Mouse (Mus musculus) ES-E14 (cell line): Measurements from ENCODE around the gene Stx1a. TPM values are rescaled to one million over a fixed set of nuclear protein-coding genes. Genes with fewer than 3 reads are reported as not detected.

Source experiments
- DNase-seq: peaks from one replicate; pipeline ENCODE4 v3.0.0-alpha.2; 2013; ENCODE audit warnings: low read depth, low spot score
- H3K27ac ChIP-seq: 2 replicates; pipeline ENCODE4 v1.5.1; 2012; ENCODE audit warnings: low read depth, mild to moderate bottlenecking, low read length, moderate library complexity, mixed read lengths; ENCODE audit not compliant: poor library complexity, insufficient read depth, severe bottlenecking
- H3K36me3 ChIP-seq: 2 replicates; pipeline ENCODE4 v1.6.1; 2012; ENCODE audit warnings: mild to moderate bottlenecking, low read length, moderate library complexity, mixed read lengths; ENCODE audit not compliant: control insufficient read depth, poor library complexity, insufficient read depth, severe bottlenecking
- H3K4me1 ChIP-seq, 2 experiments: fragments of 150-350 bp in 1 of 2; sonication (generic) in 1 of 2; 2 replicates each; pipeline ENCODE4 v1.6.1; 2012; ENCODE audit warnings: low read length in 2 of 2, mild to moderate bottlenecking in 1 of 2, mixed read lengths in 1 of 2; ENCODE audit not compliant: control insufficient read depth in 2 of 2, insufficient read depth in 2 of 2, poor library complexity in 1 of 2
- H3K4me3 ChIP-seq, 2 experiments: fragments of 150-350 bp in 1 of 2; sonication (generic) in 1 of 2; 2 replicates each; pipeline ENCODE4 v1.5.1; 2012; ENCODE audit warnings: low read length in 2 of 2, low read depth in 1 of 2, mild to moderate bottlenecking in 1 of 2, mixed read lengths in 1 of 2; ENCODE audit not compliant: insufficient read depth in 1 of 2, poor library complexity in 1 of 2, severe bottlenecking in 1 of 2
- H3K9ac ChIP-seq: 2 replicates; pipeline ENCODE4 v1.6.1; 2012; ENCODE audit warnings: low read depth, mild to moderate bottlenecking, low read length, mixed read lengths; ENCODE audit not compliant: poor library complexity, insufficient read depth, severe bottlenecking
- H3K9me3 ChIP-seq: fragments of 150-350 bp; sonication (generic); 2 replicates; pipeline ENCODE4 v1.6.1; 2012; ENCODE audit warnings: low read depth, mild to moderate bottlenecking, low read length; ENCODE audit not compliant: control insufficient read depth, insufficient read depth
- CHD2 ChIP-seq: IDR thresholded peaks from 2 replicates; pipeline ENCODE4 v1.6.1; 2014; ENCODE audit warnings: mild to moderate bottlenecking, low read depth, low read length, inconsistent platforms
- HCFC1 ChIP-seq: IDR thresholded peaks from 2 replicates; pipeline ENCODE4 v1.6.1; 2012; ENCODE audit warnings: low read length, inconsistent platforms, borderline replicate concordance; ENCODE audit not compliant: insufficient read depth
- MAFK ChIP-seq: IDR thresholded peaks from 2 replicates; pipeline ENCODE4 v1.6.1; 2014; ENCODE audit warnings: mild to moderate bottlenecking, low read depth, low read length, inconsistent platforms; ENCODE audit not compliant: insufficient read depth
- ZC3H11A ChIP-seq: IDR thresholded peaks from 2 replicates; pipeline ENCODE4 v1.6.1; 2012; ENCODE audit warnings: low read depth, mild to moderate bottlenecking, inconsistent platforms, low read length, borderline replicate concordance
- ZNF384 ChIP-seq: IDR thresholded peaks from 2 replicates; pipeline ENCODE4 v1.6.1; 2012; ENCODE audit warnings: low read depth, low read length, inconsistent platforms
- in situ Hi-C, 2 experiments: fragments of 600-800 bp; cut with MboI; formaldehyde crosslinking; loops; one replicate each; pipeline ENCODE4 v1.15.1; 2025; ENCODE audit warnings: low sequenced_read_pairs in 2 of 2, inconsistent platforms in 1 of 2; ENCODE audit not compliant: unreplicated experiment in 2 of 2
- total RNA-seq: library from RNA; depleted of rRNA; stranded (reverse); fragments of 300-350 nt; gene quantifications from 2 replicates; pipeline ENCODE4 v1.2.3, GENCODE M21; 2012

Stx1a gene
- total RNA-seq, 1 experiment: 9.5 TPM

DNA sequence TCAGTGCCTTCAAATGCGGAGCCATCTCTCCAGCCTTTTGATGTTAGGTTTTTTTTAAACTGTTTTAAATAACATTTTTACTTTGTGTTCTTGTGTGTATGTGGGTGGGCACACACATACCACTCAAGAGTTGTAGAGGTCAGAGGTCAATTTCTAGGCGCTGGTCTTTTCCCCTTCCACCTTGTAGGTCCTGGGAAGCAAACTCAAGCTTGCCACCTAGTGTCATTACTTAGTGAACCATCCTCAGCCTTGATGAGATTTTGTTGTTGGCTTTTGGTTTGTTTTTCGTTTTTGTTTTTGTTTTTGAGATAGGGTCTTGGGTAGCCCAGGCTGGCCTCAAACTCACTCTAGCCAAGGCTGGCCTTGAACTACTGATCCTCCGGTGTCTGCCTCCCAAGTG is 52.4 kb downstream of the Stx1a start:
- no peak for DNase-seq
- in situ Hi-C loops: no loop called here
- H3K9me3 ChIP-seq: no peaks in the 10 kb centered on the region
- no peak overlapping the region for H3K27ac ChIP-seq
- peaks cover 0 to 31% of the 10 kb centered on the region in 2 experiments; a peak in 2 of 4 replicates for H3K4me1 ChIP-seq
- H3K4me3 ChIP-seq: no peak overlapping the region
- no peaks in the 10 kb centered on the region for H3K36me3 ChIP-seq
- TF ChIP-seq ZC3H11A: no peak
- no peak for TF ChIP-seq CHD2
- TF ChIP-seq HCFC1: no peak
- TF ChIP-seq MAFK: no peak
- TF ChIP-seq ZNF384: no peak
- no peak overlapping the region for H3K9ac ChIP-seq

GRCm38 (mm10) chr5:135076368-135076767 is 53.1 kb downstream of the Stx1a start:
- Histone ChIP-seq H3K27ac (no peak overlapping the region), H3K4me1 (peaks cover 0 to 31% of the 10 kb centered on the region in 2 experiments; a peak in 2 of 4 replicates), H3K36me3 (no peaks in the 10 kb centered on the region), H3K4me3 (no peak overlapping the region), H3K9me3 (no peaks in the 10 kb centered on the region), H3K9ac (no peak overlapping the region)
- in situ Hi-C loops: no loop called here
- TF ChIP-seq HCFC1 (no peak), ZNF384 (no peak), ZC3H11A (no peak), MAFK (no peak), CHD2 (no peak)
- no peak for DNase-seq

DNA sequence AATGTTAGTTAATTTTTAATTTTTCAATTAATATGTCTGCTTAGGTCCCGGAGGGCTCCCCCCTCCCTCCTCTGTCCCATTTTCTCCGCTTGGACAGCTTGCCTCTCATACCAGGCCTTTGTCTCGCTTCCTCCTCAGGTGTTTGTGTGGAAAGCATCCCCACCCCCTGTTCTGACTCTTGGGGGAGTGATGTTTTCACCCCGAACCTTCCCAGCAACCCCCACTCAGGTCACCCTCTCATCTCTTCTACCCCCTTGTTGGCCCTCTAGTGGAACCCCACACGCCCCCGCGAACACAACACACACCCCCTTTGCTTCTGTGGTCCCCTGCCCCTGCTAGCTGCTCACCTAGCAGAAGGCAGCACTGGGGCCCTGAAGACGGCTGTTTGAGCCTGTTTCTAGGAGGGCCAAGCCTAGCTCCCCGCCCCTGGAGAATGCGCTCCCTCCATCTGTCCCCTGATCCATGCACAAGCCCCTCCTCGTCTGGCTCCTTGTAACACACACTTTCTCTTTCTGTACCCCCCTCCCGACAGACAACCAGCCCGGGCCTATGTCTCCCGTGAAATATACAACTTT is 53.7 kb downstream of the Stx1a start:
- no peak for DNase-seq
- H3K4me1 ChIP-seq: peaks cover 0 to 31% of the 10 kb centered on the region in 2 experiments; a peak in 2 of 4 replicates
- H3K4me3 ChIP-seq: peak overlapping the region; percentile 71 to 74; a peak in 3 of 4 replicates
- H3K36me3 ChIP-seq: no peaks in the 10 kb centered on the region
- TF ChIP-seq ZC3H11A: no peak
- TF ChIP-seq HCFC1: no peak
- TF ChIP-seq CHD2: no peak
- no peak for TF ChIP-seq ZNF384
- no peak for TF ChIP-seq MAFK
- H3K9ac ChIP-seq: no peak overlapping the region; the same call in 1 of the 2 replicates
- no peak overlapping the region for H3K27ac ChIP-seq
- no peaks in the 10 kb centered on the region for H3K9me3 ChIP-seq
- in situ Hi-C loops: no loop called here

DNA sequence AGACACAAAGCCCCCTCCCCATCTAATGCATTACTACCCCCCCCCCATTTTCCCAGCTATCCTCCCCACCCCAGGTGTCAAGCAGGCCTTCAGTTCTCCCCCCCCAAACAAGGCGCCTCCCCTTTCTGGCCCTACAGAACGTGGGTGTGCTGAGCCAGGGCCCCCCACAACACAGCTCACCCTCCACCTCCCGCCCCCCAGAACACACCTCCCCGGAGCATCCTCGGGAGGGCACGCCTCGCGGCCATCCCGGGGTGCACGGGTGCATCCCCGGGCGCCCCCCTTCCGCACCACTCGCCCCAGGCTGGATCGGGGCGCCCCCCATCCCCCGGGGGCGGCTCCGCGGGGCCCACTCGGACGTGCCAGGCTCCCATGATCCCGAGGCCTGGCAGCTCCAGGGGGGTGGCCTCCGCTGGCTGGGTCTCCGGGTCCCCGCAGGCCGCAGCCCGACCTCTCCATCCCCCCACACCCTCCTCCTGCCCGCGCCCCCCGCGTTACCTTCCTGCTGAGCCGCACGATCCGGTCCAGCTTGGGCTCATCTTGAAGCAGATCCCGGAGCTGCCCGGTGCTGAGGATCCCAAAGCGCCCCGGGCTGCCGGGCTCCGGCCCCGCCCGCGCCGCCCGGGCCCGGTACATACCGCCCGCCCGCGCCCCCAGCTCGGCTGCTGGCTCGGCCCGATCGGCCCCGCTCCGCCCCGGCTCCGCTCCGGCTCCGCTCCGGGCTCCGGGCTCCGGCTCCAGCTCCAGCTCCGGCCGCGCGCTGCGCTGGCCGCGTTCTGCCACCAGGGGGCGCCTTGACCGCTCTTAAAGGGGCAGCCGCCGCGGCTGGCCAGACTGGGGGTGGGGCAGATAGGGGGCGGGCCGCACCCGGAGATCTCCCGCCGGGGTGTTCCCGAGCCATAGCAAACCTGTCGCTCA is 54.5 kb downstream of the Stx1a start, which contains the start of gene Vps37d:
Gene Vps37d, minus strand, starts transcription at position 703 of the 918 bp plus-strand sequence.
- H3K36me3 ChIP-seq: no peaks in the 10 kb centered on the region
- peaks cover 0 to 25% of the 10 kb centered on the region in 2 experiments; a peak in 2 of 4 replicates for H3K4me1 ChIP-seq
- TF ChIP-seq HCFC1 (peak; percentile 58; the same call in 1 of the 2 replicates), MAFK (no peak), ZC3H11A (no peak), CHD2 (no peak), ZNF384 (no peak)
- H3K4me3 ChIP-seq: peak within 1 kb of the TSS; percentile 71 to 74
- peak within 1 kb of the TSS; percentile 84 for H3K9ac ChIP-seq
- in situ Hi-C loops: no loop called here
- H3K9me3 ChIP-seq: no peaks in the 10 kb centered on the region
- DNase-seq: peak; percentile 83
- H3K27ac ChIP-seq: no peak within 1 kb of the TSS
